Comparison of ENCODE assay signal across 15 mouse cellular contexts in genomic region chr7:129685326-129685725, GRCm38 (mm10).
"Had no signal": no experiment of that assay in that cellular context is flagged by ENCODE, and none has a peak within 500 bp of the region (broad histone marks: within the 10 kb centered on the region; RNA-seq: fewer than 3 reads in every experiment).

No protein-coding gene starts in this region.

- H3K27ac ChIP-seq: layer of hippocampus, adult 2 months; liver, embryonic 15.5 days; lung, embryonic 15.5 days; neural tube, embryonic 15.5 days had no signal

- DNase-seq: kidney, adult 18-20 months; kidney, postnatal 4 days; left cerebral cortex, postnatal 4 days; lung, postnatal 14 days; midbrain, embryonic 14.5 days; right cerebral cortex, adult 18-20 months; right cerebral cortex, postnatal 25 days; thymus, postnatal 36 days had no signal

- ATAC-seq: inflammation-experienced regulatory T-cells, adult 6 months had no signal

- H3K4me1 ChIP-seq: liver, embryonic 15.5 days had no signal

- H3K36me3 ChIP-seq: limb, embryonic 15.5 days; liver, embryonic 15.5 days; lung, embryonic 15.5 days; neural tube, embryonic 15.5 days had no signal

- H3K4me2 ChIP-seq: limb, embryonic 15.5 days; liver, embryonic 15.5 days; lung, embryonic 15.5 days; neural tube, embryonic 15.5 days had no signal

- H3K9ac ChIP-seq: limb, embryonic 15.5 days; liver, embryonic 15.5 days; lung, embryonic 15.5 days; neural tube, embryonic 15.5 days had no signal

- H3K27me3 ChIP-seq: limb, embryonic 15.5 days; liver, embryonic 15.5 days; lung, embryonic 15.5 days had no signal

- H3K4me3 ChIP-seq: layer of hippocampus, adult 2 months; limb, embryonic 15.5 days; liver, embryonic 15.5 days; lung, embryonic 15.5 days; myocyte; neural tube, embryonic 15.5 days had no signal

- H3K9me3 ChIP-seq: limb, embryonic 15.5 days; liver, embryonic 15.5 days; lung, embryonic 15.5 days; neural tube, embryonic 15.5 days had no signal
